Mouse (Mus musculus) urinary bladder, adult 18-20 months (tissue): Measurements from ENCODE around the gene Gjb5.

Experiments
- DNase-seq, 2 experiments: peaks; one replicate each; pipeline ENCODE4 v3.0.0; 2022; ENCODE audit warnings: low spot score in 2 of 2, mixed read lengths in 2 of 2

Gene Gjb5

GRCm38 (mm10) chr4:127349560-127350300, 8.3 kb downstream of the Gjb5 start:
- peak in 1 of 2 experiments; percentile 65 for DNase-seq

- DNase-seq, result no peak
These were observed 13.0 kb downstream of the Gjb5 start for GRCm38 (mm10) chr4:127345000-127345399.

- DNase-seq, result peak in 1 of 2 experiments; percentile 45
These were observed 16.6 kb downstream of the Gjb5 start for GRCm38 (mm10) chr4:127341372-127341771.

- DNase-seq, result no peak
These were observed 20.3 kb downstream of the Gjb5 start for GRCm38 (mm10) chr4:127337668-127338067.

GRCm38 (mm10) chr4:127334870-127335504, 23.0 kb downstream of the Gjb5 start:
- DNase-seq, result no peak

- no peak for DNase-seq
These were observed 26.8 kb downstream of the Gjb5 start for GRCm38 (mm10) chr4:127331171-127331570.

GRCm38 (mm10) chr4:127330181-127331100, 27.5 kb downstream of the Gjb5 start, which contains the start of gene Gjb3:
Gene Gjb3, minus strand, starts transcription at chr4:127330844.
- DNase-seq, result peak in 1 of 2 experiments; percentile 55

- DNase-seq, result peak; percentile 55
These were observed 28.2 kb downstream of the Gjb5 start for GRCm38 (mm10) chr4:127329751-127330150.

- DNase-seq, result no peak
These were observed 28.9 kb downstream of the Gjb5 start for GRCm38 (mm10) chr4:127329046-127329445.

GRCm38 (mm10) chr4:127328378-127328777, 29.6 kb downstream of the Gjb5 start:
- DNase-seq, result no peak

GRCm38 (mm10) chr4:127327749-127328148, 30.2 kb downstream of the Gjb5 start:
- no peak for DNase-seq

- peak in 1 of 2 experiments; percentile 31 for DNase-seq
These were observed 30.7 kb downstream of the Gjb5 start for GRCm38 (mm10) chr4:127327258-127327657.

- DNase-seq, result no peak
These were observed 32.7 kb downstream of the Gjb5 start for GRCm38 (mm10) chr4:127325276-127325675.

- DNase-seq, result peak; percentile 50 to 59
These were observed 33.2 kb downstream of the Gjb5 start for GRCm38 (mm10) chr4:127324759-127325158.

- no peak for DNase-seq
These were observed 33.7 kb downstream of the Gjb5 start for GRCm38 (mm10) chr4:127324296-127324695.

- DNase-seq, result no peak
These were observed 34.3 kb downstream of the Gjb5 start for GRCm38 (mm10) chr4:127323651-127324050.

GRCm38 (mm10) chr4:127319613-127320012, 38.4 kb downstream of the Gjb5 start:
- no peak for DNase-seq

GRCm38 (mm10) chr4:127317143-127317542, 40.8 kb downstream of the Gjb5 start:
- DNase-seq, result no peak

GRCm38 (mm10) chr4:127315753-127316152, 42.2 kb downstream of the Gjb5 start:
- no peak for DNase-seq

- DNase-seq, result no peak
These were observed 43.4 kb downstream of the Gjb5 start for GRCm38 (mm10) chr4:127314585-127314984.

GRCm38 (mm10) chr4:127313861-127314260, 44.1 kb downstream of the Gjb5 start, which contains the start of gene Gja4:
Gene Gja4, minus strand, starts transcription at chr4:127314039.
- peak; percentile 57 to 63 for DNase-seq

GRCm38 (mm10) chr4:127312349-127312748, 45.6 kb downstream of the Gjb5 start:
- DNase-seq, result no peak
